Mouse (Mus musculus) limb, embryonic 11.5 days (tissue): ENCODE data around the gene Gm9913. TPM values are rescaled to one million over a fixed set of nuclear protein-coding genes. Genes with fewer than 3 reads are reported as not detected.

Source experiments
- ATAC-seq: fragments of 200-750 bp; cut with Nextera tagmentation; 2 replicates; pipeline ENCODE4 v1.8.0; 2017; ENCODE audit warnings: low read depth; ENCODE audit not compliant: insufficient number of reproducible peaks, low FRiP score, low TSS enrichment
- DNase-seq: peaks from one replicate; pipeline ENCODE4 v3.0.0-alpha.2; 2015; ENCODE audit warnings: low spot score
- H3K27ac ChIP-seq: fragments of 300-500 bp; sonication (generic); replicated peaks from 2 replicates; pipeline ENCODE4 v1.5.1; 2014; ENCODE audit warnings: low read depth, mild to moderate bottlenecking, low read length
- H3K27me3 ChIP-seq: fragments of 300-500 bp; sonication (generic); 2 replicates; pipeline ENCODE4 v1.6.1; 2014; ENCODE audit warnings: mild to moderate bottlenecking, low read length, mixed read lengths; ENCODE audit not compliant: control insufficient read depth, insufficient read depth
- H3K36me3 ChIP-seq: fragments of 300-500 bp; sonication (generic); 2 replicates; pipeline ENCODE4 v1.6.1; 2014; ENCODE audit warnings: mild to moderate bottlenecking, low read length, moderate library complexity, mixed read lengths; ENCODE audit not compliant: control insufficient read depth, insufficient read depth
- H3K4me1 ChIP-seq: fragments of 300-500 bp; sonication (generic); 2 replicates; pipeline ENCODE4 v1.6.1; 2014; ENCODE audit warnings: low read length, mixed read lengths; ENCODE audit not compliant: control insufficient read depth, insufficient read depth
- H3K4me2 ChIP-seq: fragments of 300-500 bp; sonication (generic); 2 replicates; pipeline ENCODE4 v1.6.1; 2014; ENCODE audit warnings: low read depth, mild to moderate bottlenecking, moderate library complexity; ENCODE audit not compliant: severe bottlenecking
- H3K4me3 ChIP-seq: fragments of 300-500 bp; sonication (generic); 2 replicates; pipeline ENCODE4 v1.5.1; 2014; ENCODE audit warnings: low read depth, low read length
- H3K9ac ChIP-seq: fragments of 300-500 bp; sonication (generic); 2 replicates; pipeline ENCODE4 v1.6.1; 2014; ENCODE audit warnings: mild to moderate bottlenecking, low read length
- H3K9me3 ChIP-seq: fragments of 300-500 bp; sonication (generic); 2 replicates; pipeline ENCODE4 v1.6.1; 2016; ENCODE audit warnings: low read length; ENCODE audit not compliant: control insufficient read depth
- WGBS: fragments of 180-500 bp; shearing (Covaris S2); extraction: QIAGEN DNeasy Blood & Tissue Kit; methylation state at CpG from one replicate; pipeline ENCODE4 v1.1.7; 2014; 5-methylcytosine and 5-hydroxymethylcytosine counted together
- polyA plus RNA-seq: library from polyadenylated mRNA; unstranded; fragments of >200 nt; fragmentation: Nextera tagmentation; extraction: Ambion mirVana; gene quantifications from 2 replicates; pipeline ENCODE4 v1.2.1, GENCODE M21; 2014

Gm9913 gene
- polyA plus RNA-seq, 1 experiment from 2014 or later = 0.15 TPM

GRCm38 (mm10) chr2:125476231-125476630, 28.7 kb upstream of the Gm9913 start:
- no peaks in the 10 kb centered on the region for H3K4me1 ChIP-seq
- no peak overlapping the region for H3K4me2 ChIP-seq
- 90% methylated on average over 3 of the region's 3 CpGs for WGBS
- H3K36me3 ChIP-seq = no peaks in the 10 kb centered on the region
- DNase-seq (no peak), ATAC-seq (no peak)
- H3K27me3 ChIP-seq = no peaks in the 10 kb centered on the region
- no peak overlapping the region for H3K9ac ChIP-seq
- H3K9me3 ChIP-seq = no peaks in the 10 kb centered on the region
- H3K4me3 ChIP-seq = no peak overlapping the region
- H3K27ac ChIP-seq = no peak overlapping the region

GRCm38 (mm10) chr2:125477367-125477766, 27.5 kb upstream of the Gm9913 start:
- Histone ChIP-seq H3K4me3 (no peak overlapping the region), H3K27ac (no peak overlapping the region), H3K36me3 (no peaks in the 10 kb centered on the region), H3K4me2 (no peak overlapping the region), H3K27me3 (no peaks in the 10 kb centered on the region), H3K9me3 (no peaks in the 10 kb centered on the region), H3K9ac (no peak overlapping the region), H3K4me1 (no peaks in the 10 kb centered on the region)
- ATAC-seq (no peak), DNase-seq (no peak)
- WGBS = 76% methylated on average over 3 of the region's 3 CpGs

GRCm38 (mm10) chr2:125478705-125479104, 26.2 kb upstream of the Gm9913 start:
- 50% methylated on average over 4 of the region's 4 CpGs for WGBS
- H3K9me3 ChIP-seq = no peaks in the 10 kb centered on the region
- no peak overlapping the region for H3K4me2 ChIP-seq
- no peaks in the 10 kb centered on the region for H3K36me3 ChIP-seq
- H3K4me1 ChIP-seq = no peaks in the 10 kb centered on the region
- no peak overlapping the region for H3K9ac ChIP-seq
- ATAC-seq = no peak
- H3K27me3 ChIP-seq = no peaks in the 10 kb centered on the region
- no peak overlapping the region for H3K27ac ChIP-seq
- no peak overlapping the region for H3K4me3 ChIP-seq
- DNase-seq = no peak

GRCm38 (mm10) chr2:125480057-125480456, 24.8 kb upstream of the Gm9913 start:
- no peak for DNase-seq
- Histone ChIP-seq H3K4me3 (no peak overlapping the region), H3K9ac (no peak overlapping the region), H3K4me2 (no peak overlapping the region), H3K9me3 (no peaks in the 10 kb centered on the region), H3K27ac (no peak overlapping the region), H3K4me1 (no peaks in the 10 kb centered on the region), H3K36me3 (no peaks in the 10 kb centered on the region), H3K27me3 (no peaks in the 10 kb centered on the region)
- ATAC-seq = no peak
- 78% methylated on average over 5 of the region's 5 CpGs for WGBS

GRCm38 (mm10) chr2:125481116-125481515, 23.8 kb upstream of the Gm9913 start:
- H3K9me3 ChIP-seq = no peaks in the 10 kb centered on the region
- H3K4me1 ChIP-seq = no peaks in the 10 kb centered on the region
- DNase-seq = no peak
- no peak overlapping the region for H3K4me2 ChIP-seq
- H3K36me3 ChIP-seq = no peaks in the 10 kb centered on the region
- no peaks in the 10 kb centered on the region for H3K27me3 ChIP-seq
- 85% methylated on average over 4 of the region's 4 CpGs for WGBS
- no peak overlapping the region for H3K9ac ChIP-seq
- no peak for ATAC-seq
- no peak overlapping the region for H3K4me3 ChIP-seq
- no peak overlapping the region for H3K27ac ChIP-seq

GRCm38 (mm10) chr2:125481531-125482317, 23.2 kb upstream of the Gm9913 start:
- Histone ChIP-seq H3K9me3 (no peaks in the 10 kb centered on the region), H3K36me3 (no peaks in the 10 kb centered on the region), H3K4me2 (no peak overlapping the region), H3K4me3 (no peak overlapping the region), H3K4me1 (no peaks in the 10 kb centered on the region), H3K9ac (no peak overlapping the region), H3K27me3 (no peaks in the 10 kb centered on the region), H3K27ac (no peak overlapping the region)
- ATAC-seq (no peak), DNase-seq (no peak)
- 86% methylated on average over 9 of the region's 9 CpGs for WGBS

- Histone ChIP-seq H3K27ac (no peak overlapping the region), H3K9me3 (no peaks in the 10 kb centered on the region), H3K4me3 (no peak overlapping the region), H3K4me2 (no peak overlapping the region), H3K4me1 (no peaks in the 10 kb centered on the region), H3K36me3 (no peaks in the 10 kb centered on the region), H3K9ac (no peak overlapping the region), H3K27me3 (no peaks in the 10 kb centered on the region)
- ATAC-seq = no peak
- DNase-seq = no peak
Measured at GRCm38 (mm10) chr2:125484164-125484563, 20.7 kb upstream of the Gm9913 start.

GRCm38 (mm10) chr2:125484910-125485309, 20.0 kb upstream of the Gm9913 start:
- Histone ChIP-seq H3K4me3 (no peak overlapping the region), H3K27me3 (no peaks in the 10 kb centered on the region), H3K9ac (no peak overlapping the region), H3K27ac (no peak overlapping the region), H3K36me3 (no peaks in the 10 kb centered on the region), H3K9me3 (no peaks in the 10 kb centered on the region), H3K4me2 (no peak overlapping the region), H3K4me1 (no peaks in the 10 kb centered on the region)
- ATAC-seq (no peak), DNase-seq (no peak)
- WGBS = 90% methylated on average over 9 of the region's 9 CpGs

- Histone ChIP-seq H3K4me2 (no peak overlapping the region), H3K4me1 (no peaks in the 10 kb centered on the region), H3K4me3 (no peak overlapping the region), H3K9me3 (no peaks in the 10 kb centered on the region), H3K9ac (no peak overlapping the region), H3K27me3 (peaks cover 11% of the 10 kb centered on the region), H3K36me3 (no peaks in the 10 kb centered on the region), H3K27ac (no peak overlapping the region)
- WGBS = 100% methylated on average over 1 of the region's 1 CpGs
- DNase-seq (no peak), ATAC-seq (no peak)
Measured at GRCm38 (mm10) chr2:125489979-125490378, 14.9 kb upstream of the Gm9913 start.
